Mouse (Mus musculus) E14TG2a.4 (cell line): ENCODE measurements at regions not wholly inside any gene's neighbourhood (a gene's known extent, or its start where the extent isn't known, plus 50 kb on each side); places are given as distances from the start of the nearest gene placed in this dataset.
"Not testable (repeated sequence)": the region's sequence is repeated elsewhere in the genome, so short reads cannot be mapped to it uniquely, and the experiment has no call there.

Experiments used
- H3K27me3 ChIP-seq: 2 replicates; pipeline ENCODE4 v1.6.1; 2014; ENCODE audit warnings: low read length, control low read depth; ENCODE audit not compliant: insufficient read depth
- H3K36me3 ChIP-seq: 2 replicates; pipeline ENCODE4 v1.6.1; 2014; ENCODE audit warnings: low read length, control low read depth; ENCODE audit not compliant: insufficient read depth
- H3K4me1 ChIP-seq: replicated peaks from 2 replicates; pipeline ENCODE4 v1.6.1; 2014; ENCODE audit warnings: low read depth, low read length, control low read depth
- H3K4me3 ChIP-seq: replicated peaks from 2 replicates; pipeline ENCODE4 v1.5.1; 2014; ENCODE audit warnings: mild to moderate bottlenecking, low read length
- H3K9me3 ChIP-seq: 2 replicates; pipeline ENCODE4 v1.6.1; 2014; ENCODE audit warnings: low read length, control low read depth
- CTCF ChIP-seq: conservative IDR thresholded peaks from 2 replicates; pipeline ENCODE4 v1.5.1; 2014; ENCODE audit warnings: low read length
- NANOG ChIP-seq: IDR thresholded peaks from 2 replicates; pipeline ENCODE4 v1.6.1; 2014; ENCODE audit warnings: borderline replicate concordance, low read length, mixed read lengths
- POU5F1 ChIP-seq: IDR thresholded peaks from 2 replicates; pipeline ENCODE4 v1.6.1; 2014; ENCODE audit warnings: low read length, borderline replicate concordance

DNA sequence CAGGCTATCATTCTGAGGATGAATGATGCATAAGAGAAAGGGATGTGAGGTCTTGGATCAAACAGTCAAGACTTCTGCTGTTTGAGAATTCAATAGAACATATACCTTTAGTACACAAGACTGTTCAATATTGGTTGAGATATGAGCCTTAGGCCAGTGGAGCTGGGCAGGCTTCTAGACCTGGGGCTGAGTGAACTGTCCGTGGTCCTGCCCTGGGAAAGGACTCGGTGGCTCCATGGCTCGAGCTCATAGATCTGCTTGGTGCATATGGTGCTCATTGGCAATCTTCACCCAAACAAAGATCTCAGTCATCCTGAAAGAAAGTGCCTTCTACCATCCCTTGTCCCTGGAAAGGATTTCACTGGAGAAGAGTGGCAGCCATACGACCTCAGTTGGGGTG is 233.7 kb downstream of the Glrx3 start:
- Histone ChIP-seq H3K27me3 (no peaks in the 10 kb centered on the region), H3K4me3 (no peak overlapping the region), H3K36me3 (no peaks in the 10 kb centered on the region), H3K4me1 (no peaks in the 10 kb centered on the region), H3K9me3 (peaks cover 25% of the 10 kb centered on the region)
- TF ChIP-seq NANOG (no peak), CTCF (no peak), POU5F1 (no peak)

DNA sequence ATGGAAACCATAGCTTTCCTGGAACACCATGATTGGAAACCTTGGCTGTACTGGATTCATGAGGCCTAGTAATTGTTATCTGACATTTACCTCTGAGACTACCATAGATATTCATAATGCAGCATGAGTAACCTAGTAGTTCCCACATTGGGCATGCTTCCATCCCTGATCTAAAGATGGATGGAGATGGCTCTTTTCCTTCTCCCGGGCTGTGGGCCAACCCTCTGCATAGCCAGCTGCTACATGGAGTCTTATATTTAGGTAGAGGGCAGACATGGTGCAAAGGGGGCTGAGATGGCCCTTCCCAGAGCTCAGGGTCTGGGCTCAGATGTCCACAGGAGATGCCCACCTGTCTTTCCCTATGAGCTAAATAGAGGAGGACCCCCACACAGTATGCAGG is 237.2 kb downstream of the Glrx3 start:
- Histone ChIP-seq H3K4me3 (no peak overlapping the region), H3K27me3 (no peaks in the 10 kb centered on the region), H3K4me1 (no peaks in the 10 kb centered on the region), H3K36me3 (no peaks in the 10 kb centered on the region), H3K9me3 (no peaks in the 10 kb centered on the region)
- TF ChIP-seq CTCF, result no peak

GRCm38 (mm10) chr7:137675381-137675780 is 238.0 kb downstream of the Glrx3 start:
- TF ChIP-seq CTCF, result no peak
- no peak for TF ChIP-seq POU5F1
- no peak for TF ChIP-seq NANOG
- no peaks in the 10 kb centered on the region for H3K27me3 ChIP-seq
- H3K4me1 ChIP-seq, result no peaks in the 10 kb centered on the region
- H3K4me3 ChIP-seq, result no peak overlapping the region
- H3K36me3 ChIP-seq, result no peaks in the 10 kb centered on the region
- H3K9me3 ChIP-seq, result no peaks in the 10 kb centered on the region

DNA sequence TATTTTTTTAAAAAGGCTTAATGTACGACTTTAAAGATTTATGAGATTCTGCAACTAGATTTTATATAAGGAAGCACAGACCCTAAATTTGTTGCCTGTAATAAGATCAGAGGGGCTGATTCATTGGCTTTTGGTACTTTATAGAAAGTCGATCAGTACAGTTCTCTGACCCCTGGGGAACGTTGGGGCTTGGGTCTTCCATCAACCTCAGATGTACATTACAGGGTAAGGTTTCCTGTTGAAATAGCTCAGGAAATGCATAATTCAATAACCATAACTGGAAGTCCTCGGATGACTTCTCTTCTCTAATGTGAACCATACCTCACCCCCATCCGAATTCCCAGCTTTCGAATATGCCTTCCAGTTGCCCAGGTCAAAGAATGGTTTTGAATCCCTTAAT is 247.4 kb downstream of the Glrx3 start:
- H3K36me3 ChIP-seq, result no peaks in the 10 kb centered on the region
- H3K9me3 ChIP-seq, result no peaks in the 10 kb centered on the region
- no peaks in the 10 kb centered on the region for H3K4me1 ChIP-seq
- no peaks in the 10 kb centered on the region for H3K27me3 ChIP-seq
- H3K4me3 ChIP-seq, result no peak overlapping the region
- TF ChIP-seq CTCF (no peak), POU5F1 (no peak), NANOG (no peak)

- Histone ChIP-seq H3K27me3 (no peaks in the 10 kb centered on the region), H3K9me3 (no peaks in the 10 kb centered on the region), H3K36me3 (no peaks in the 10 kb centered on the region), H3K4me1 (no peaks in the 10 kb centered on the region), H3K4me3 (no peak overlapping the region)
- TF ChIP-seq POU5F1 (no peak), NANOG (no peak), CTCF (no peak)
These were observed 247.9 kb downstream of the Glrx3 start for GRCm38 (mm10) chr7:137685320-137685719.

GRCm38 (mm10) chr7:137696831-137697230 is 259.4 kb downstream of the Glrx3 start:
- Histone ChIP-seq H3K4me1 (peaks cover 11% of the 10 kb centered on the region), H3K9me3 (peaks cover 10% of the 10 kb centered on the region), H3K36me3 (no peaks in the 10 kb centered on the region), H3K27me3 (peaks cover 21% of the 10 kb centered on the region), H3K4me3 (no peak overlapping the region)
- TF ChIP-seq NANOG, result no peak
- no peak for TF ChIP-seq POU5F1
- no peak for TF ChIP-seq CTCF

GRCm38 (mm10) chr7:137698501-137698900 is 261.1 kb downstream of the Glrx3 start:
- not testable (repeated sequence) for H3K36me3 ChIP-seq, H3K4me3 ChIP-seq
- H3K4me1 ChIP-seq, result peaks cover 11% of the 10 kb centered on the region
- H3K27me3 ChIP-seq, result peaks cover 24% of the 10 kb centered on the region
- peaks cover 10% of the 10 kb centered on the region for H3K9me3 ChIP-seq

DNA sequence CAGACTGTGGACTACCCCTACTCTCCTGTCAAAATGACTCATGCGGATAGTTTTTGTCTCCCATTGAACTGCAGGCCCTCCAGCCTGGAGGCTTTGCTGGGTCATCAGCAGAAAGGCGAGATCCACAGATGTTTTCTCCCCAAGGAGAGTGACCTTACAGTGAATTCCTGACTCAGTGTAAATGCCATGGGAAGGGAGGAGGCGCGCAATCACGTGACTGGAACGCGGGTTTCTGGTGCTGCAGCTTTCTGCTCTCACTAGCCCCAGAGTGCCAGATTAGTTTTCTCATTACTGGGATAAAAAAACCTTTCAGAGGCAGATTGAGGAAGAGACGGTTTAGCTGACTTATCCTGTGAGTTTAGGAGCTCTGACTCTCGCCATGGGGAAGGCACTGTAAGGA is 275.4 kb downstream of the Glrx3 start:
- no peaks in the 10 kb centered on the region for H3K4me1 ChIP-seq
- H3K4me3 ChIP-seq, result no peak overlapping the region
- no peak for TF ChIP-seq NANOG
- TF ChIP-seq POU5F1, result no peak
- TF ChIP-seq CTCF, result no peak
- no peaks in the 10 kb centered on the region for H3K27me3 ChIP-seq
- no peaks in the 10 kb centered on the region for H3K36me3 ChIP-seq
- no peaks in the 10 kb centered on the region for H3K9me3 ChIP-seq

DNA sequence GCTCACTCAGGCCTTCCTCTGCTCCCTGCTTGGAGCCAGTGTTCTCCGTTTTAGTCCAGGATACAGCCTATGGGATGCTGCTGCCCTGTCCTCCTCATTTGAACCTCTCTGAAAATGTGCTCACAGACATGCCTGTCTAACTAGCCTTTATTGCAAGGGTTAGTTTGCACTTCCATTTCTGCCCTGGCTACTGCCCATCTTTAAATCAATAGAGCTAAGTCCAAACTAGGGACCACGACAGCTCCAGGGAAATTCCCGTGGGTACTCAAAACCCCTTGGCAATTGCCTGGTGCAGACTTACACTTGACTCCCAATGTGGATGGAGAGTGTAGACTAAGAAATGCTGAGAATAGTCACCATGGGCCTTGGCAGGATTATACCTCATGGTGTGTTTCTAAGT is 276.4 kb downstream of the Glrx3 start:
- Histone ChIP-seq H3K27me3 (no peaks in the 10 kb centered on the region), H3K36me3 (no peaks in the 10 kb centered on the region)
- TF ChIP-seq NANOG (no peak), CTCF (no peak), POU5F1 (no peak)

More for the DNA sequence above, 276.4 kb downstream of the Glrx3 start:
- H3K4me3 ChIP-seq, result no peak overlapping the region
- H3K9me3 ChIP-seq, result no peaks in the 10 kb centered on the region
- no peaks in the 10 kb centered on the region for H3K4me1 ChIP-seq
